Mouse (Mus musculus) thymus, postnatal 36 days (tissue): Measurements from ENCODE around the gene Rgs7.

ENCODE experiments used
- DNase-seq, 2 experiments: peaks; one replicate each; pipeline ENCODE4 v3.0.0; 2022; ENCODE audit warnings: mixed read lengths in 2 of 2

Rgs7 gene

DNA sequence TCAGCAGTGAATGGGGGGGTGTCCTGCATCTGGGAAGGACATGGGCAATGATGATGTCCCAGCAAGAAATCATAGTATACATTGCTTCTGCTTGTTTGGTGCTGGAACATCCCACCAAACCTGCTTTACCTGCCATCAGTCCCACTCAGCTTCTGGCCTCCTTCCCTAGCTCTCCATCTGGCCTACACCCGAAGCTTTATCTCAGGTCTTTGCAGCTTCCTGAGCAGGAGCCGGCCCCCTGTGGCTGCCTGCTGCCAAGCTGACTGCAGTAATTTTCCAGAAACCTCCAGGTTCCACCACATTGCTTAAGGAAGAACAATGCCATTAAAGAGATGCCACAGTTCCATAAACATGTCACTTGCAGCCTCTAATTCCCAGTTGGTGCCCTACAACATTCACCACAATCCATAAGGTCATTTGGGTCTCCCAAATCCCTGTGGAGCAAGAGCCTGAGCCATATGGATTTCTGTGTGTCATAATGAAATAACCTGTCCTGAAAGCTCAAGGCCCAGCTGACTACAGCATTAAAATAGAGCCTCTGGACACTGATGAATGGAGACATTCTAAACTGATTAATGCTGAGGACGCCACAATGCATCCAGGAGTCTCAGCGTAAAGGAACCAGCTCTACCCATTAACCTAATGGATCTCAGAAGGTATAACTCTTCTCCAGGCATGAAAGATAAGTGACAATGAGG lies 60.8 kb downstream of the Rgs7 start:
- no peak for DNase-seq

DNA sequence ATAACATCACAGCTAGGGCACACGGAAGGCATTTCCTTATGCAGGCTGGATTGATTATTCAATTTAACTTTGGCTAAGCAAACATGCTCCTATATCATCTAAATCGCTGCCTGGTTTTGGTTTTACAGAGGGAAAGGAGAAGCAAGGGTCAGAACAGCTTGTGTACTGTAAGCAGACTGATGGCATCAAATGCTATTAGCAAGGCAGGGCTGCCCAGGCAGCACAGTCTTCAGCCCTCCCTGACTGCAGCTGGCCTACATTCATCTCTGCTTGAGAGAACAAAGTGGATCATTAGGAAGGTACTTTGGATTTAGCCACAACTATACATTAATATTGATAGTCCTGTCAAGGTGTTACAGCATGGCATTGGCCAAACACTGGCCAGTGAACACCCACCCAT lies 65.2 kb downstream of the Rgs7 start:
- no peak for DNase-seq

DNA sequence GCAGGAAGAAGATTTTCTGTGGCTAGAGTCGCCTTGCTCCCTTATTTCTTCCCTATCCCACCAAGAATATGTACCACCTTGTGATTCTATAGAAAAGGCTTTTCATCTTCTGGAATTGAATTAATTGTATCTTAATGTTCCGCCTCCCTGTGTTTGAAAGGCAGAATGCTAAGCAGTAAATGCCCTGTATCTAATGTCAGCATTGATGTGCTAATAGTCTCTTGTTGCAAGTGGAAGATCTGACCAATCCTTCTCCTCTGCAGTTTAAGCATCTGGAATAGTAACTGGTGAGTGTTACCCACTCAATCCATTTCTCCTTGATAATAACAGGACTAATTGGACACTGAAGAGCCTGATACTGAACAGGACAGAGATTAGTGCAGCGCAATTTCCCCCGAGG lies 65.9 kb downstream of the Rgs7 start:
- DNase-seq = no peak

DNA sequence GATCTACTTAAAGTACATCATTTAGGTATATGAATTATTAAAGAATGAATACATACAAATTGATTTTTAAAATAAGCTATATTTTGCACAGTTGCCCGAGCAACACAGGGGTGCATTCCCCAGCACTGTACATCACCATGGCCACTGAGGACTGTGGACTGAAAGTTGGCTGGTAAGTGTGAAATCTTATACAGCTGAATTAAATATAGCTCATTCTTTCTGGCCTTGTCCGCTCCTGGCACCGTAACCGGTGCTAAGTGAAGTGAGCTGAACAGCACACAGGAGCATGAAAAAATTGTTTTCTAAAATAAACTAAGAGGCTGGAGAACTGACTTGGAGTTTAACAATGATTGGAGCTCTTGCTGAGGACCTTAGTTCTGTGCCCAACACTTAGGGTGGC lies 71.4 kb downstream of the Rgs7 start:
- no peak for DNase-seq

DNA sequence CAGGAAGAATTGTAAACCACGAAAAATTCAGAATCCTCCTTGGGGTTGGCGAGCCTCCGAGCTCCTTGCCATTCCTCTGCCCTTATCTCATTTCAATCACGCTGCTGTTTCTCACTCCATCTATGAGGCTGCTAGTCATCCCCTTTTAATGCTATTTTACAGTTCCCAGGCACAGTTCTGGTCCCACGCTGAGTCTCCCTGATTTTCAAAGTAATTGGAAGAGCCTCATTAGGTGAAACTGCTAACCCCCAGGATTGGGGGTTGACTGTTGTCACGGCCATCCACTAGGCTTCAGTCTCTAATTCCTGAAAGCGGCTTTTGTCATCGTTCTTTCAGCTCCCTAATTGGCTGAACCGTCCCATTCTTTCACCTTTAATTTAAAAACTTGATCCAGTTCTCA lies 76.6 kb downstream of the Rgs7 start:
- no peak for DNase-seq

DNA sequence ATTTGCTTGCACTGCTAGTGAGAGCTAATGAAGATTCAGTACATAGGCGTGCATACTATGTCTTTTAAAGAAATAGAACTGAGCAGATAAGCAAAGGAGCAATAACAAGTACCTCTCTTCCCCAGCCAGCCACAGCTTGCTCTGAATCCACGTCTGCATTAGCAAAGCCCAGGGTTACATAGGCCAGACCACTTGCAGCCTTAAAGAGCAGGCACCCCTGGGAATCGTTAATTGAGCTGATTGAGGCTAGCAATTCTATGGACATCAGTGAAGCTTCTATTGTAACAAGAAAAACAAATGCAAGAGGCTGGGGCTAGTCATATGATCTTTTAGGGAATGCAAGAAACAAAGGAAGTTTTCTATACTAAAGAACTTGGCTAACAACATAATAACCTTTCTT lies 81.9 kb downstream of the Rgs7 start:
- DNase-seq = no peak

DNA sequence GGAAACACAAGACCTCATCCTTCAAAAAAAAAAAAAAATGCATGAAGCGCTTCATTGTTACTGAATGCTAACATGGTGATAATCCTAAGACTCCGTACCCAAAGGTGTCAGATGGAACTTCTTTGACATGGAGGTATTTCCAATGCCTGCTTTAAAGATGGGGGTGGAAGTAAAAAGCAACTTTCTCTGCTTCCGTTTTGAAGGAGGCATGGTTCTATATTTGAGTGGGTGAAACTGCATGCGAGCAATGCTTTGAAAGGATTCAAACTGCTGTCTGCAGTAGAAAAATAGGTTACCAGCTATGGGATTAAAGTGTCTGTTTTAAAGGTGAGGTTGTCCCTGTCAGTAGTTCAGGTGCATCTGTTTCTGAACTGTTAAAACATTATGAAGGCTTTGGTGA lies 100.4 kb downstream of the Rgs7 start:
- no peak for DNase-seq

DNA sequence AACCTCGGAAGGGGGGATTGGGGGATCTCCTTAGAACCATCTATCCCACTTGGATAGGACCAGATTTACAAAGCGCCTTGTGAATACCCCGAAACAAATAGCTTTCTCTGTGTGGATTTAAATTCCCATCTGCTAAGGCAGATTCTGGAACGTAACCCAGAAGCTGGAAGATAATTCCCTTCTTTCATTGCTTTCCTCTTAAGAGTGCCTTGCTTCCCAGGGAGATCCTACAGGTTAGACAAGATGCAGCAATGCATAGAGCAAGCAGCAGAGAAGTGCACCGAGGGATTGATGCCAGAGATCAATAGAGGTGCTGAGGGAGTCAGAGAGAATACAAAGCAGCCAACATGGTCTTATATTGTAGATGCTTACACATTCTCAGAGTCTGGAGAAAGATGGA lies 103.0 kb downstream of the Rgs7 start:
- DNase-seq = no peak

DNA sequence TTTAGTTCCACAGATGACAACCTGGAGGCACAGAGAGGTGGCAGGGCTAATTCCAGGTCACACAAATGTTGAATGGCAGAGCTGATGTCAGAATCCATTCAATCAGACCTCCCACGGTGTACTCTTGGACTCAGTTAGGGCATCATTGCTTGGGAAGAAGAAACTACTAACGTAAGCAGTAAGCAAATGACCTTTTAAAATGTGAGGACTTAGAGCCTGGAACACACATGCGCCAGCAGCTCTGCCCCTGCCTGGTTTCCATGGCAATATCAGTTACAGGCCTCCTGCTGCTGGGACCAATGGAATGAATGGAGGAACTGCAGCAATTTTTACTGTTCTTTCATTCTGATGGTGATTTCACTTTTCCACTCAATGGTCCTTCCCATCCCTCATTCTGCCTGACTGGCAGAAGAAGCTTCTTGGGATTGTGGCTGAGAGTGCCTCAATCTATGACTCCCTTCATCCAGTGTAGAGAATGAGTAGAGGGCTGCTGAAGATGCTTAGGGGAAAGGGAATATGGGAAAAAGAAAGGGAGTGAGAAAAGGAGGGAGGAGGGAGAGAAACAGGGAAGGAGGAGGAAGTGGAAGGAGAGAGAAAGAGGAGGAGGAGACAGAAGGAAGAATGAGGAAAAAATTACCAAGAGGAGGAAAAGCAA lies 106.6 kb downstream of the Rgs7 start:
- DNase-seq = no peak

DNA sequence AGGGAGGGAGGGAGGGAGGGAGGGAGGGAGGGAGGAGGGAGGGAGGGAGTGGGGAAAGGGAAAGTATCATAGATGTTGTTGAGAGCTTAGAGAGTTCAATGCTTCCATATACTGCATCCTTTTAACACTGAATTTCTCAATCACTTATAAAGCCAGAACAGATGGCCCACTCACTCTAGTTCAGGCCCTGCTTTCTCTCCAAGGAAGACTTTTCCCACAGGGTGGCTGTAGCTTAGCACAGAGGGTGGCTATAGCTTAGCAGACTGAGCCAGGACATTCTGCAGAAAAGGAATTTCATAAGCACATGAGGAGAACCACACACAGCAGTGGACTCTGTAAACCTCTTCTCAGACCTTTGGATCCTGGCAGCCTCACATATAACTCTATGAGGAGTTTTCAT lies 119.7 kb downstream of the Rgs7 start:
- no peak for DNase-seq

DNA sequence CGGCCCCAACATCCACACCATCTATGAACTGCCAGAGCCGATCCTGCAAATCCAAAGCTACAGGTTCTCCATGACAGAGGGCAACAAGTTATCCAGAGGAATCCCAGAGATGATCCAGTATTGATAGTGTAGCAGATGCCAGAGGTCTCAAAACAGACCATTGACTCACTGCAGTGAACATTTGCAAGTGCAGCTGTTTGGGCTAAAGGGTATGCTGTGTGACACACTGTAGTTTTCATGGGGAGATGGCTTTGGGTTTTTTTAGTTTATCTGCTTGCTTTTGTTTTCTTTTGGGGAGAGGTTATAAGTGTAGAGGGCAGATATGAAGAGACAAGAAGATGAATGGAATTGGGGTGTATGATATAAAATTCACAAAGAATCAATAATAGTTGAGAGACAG lies 124.2 kb downstream of the Rgs7 start:
- no peak for DNase-seq

DNA sequence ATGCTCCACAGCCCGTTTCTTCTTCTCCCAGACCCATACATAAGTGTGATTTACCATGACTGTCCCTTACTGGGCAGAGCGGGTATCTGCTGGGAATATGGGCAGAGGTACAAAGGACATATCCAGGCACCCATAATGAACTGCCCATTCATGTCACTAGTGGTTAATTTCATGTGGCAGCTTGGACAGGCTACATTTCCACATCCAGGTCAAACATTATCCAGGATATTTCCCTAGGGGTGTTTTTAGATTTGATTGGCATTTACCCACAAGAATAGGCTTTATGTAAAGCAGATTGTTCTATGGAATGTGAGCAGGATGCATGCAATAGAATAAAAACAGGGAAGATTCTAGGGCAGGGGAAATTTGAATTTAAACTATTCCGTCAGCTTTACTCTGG lies 128.7 kb downstream of the Rgs7 start:
- DNase-seq = no peak

DNA sequence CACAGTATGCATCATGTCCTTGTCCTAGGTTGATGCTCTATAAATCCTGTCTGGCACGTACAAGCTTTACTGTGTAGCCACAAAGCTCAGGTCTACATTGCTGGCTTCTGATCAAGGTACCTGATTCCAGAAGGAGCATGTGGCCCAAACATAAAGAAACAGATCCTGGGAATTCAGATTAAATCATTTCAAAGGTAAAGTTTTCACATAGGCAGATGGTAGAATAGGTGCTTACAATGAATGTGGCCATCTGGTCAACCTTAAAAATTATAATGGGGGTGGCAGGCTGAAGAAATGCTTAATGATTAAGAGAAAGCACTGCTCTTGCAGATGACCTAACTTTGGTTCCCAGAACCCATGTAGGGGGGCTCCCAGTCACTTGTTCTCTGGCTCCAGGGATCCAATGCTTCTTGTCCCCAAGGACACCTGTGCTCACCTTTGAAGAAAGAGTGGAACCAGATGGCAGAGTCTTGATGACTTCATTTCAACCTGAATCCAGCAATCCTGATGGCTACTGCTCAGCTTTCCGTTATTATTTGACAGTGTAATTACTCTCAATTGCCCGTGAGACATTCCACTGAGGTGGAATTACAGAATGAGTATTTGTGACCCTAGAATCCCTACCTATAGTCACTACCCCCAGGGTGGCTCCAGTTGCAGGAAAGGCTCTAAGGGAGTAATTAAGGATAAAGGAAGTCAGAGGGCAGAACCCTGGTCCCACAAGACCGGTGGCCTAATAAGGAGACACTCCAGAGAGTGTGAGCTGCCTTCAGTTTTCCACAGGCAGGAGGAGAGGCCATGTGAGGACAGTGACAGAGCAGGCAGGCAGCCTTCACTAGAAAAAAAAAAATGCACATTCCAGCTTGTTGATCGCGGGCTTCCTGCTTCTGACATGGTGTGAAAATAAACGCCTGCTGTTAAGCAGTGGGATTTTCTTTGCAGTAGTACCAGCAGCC lies 132.6 kb downstream of the Rgs7 start:
- DNase-seq = no peak

DNA sequence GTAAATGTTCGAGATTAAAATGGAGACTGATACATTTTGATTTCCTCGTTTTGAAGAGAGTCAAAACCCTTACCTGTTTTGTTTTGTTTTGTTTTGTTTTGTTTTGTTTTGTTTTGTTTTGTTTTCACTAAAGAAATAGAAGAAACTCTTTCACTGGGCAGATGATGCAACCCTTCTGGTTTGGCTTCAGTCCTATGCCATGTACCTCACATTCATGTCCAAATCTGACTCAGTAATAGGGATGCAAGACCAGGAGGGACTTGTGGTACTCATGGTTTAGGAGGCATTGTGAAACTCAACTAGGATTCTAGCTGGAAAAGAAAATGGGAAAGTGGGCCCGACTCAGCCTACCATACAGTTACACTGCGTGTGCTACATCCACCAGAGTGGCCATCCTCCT lies 139.4 kb downstream of the Rgs7 start:
- DNase-seq = no peak

DNA sequence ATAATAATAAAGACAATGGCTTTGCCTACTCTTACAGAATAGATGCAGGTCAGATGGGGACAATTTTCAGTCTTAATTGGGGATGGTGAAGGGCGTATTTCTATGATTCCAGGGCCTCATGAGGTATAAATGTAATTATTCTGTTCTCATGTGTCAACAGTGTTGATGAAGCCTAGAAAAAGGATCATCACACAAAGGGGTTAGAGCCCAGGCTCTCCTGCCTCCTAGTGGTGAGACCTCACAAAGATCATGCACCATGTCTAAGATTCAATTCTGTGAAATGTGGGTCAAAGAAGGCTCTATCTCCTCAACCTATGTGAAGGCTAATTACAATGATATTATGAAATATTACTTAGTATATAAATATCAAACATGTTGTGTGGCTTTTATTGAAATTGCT lies 146.1 kb downstream of the Rgs7 start:
- no peak for DNase-seq

DNA sequence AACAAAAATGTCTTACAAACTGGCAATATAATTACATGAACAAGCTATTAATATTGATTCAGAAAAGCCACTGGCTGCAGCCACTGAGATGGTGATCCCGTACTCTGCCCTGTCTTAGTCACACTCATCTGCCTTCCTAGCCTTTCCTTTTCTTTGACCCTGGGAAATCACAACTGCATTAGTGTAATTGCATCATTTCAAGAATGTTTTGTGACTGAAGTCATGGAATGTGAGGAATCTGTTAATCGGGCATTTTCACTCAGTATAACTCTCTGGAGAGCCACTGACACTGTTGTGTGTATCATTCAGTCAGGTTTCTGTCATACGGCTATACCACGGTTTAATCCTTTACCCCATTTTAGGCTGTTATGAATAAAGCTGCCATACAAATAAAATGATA lies 156.1 kb downstream of the Rgs7 start:
- no peak for DNase-seq

DNA sequence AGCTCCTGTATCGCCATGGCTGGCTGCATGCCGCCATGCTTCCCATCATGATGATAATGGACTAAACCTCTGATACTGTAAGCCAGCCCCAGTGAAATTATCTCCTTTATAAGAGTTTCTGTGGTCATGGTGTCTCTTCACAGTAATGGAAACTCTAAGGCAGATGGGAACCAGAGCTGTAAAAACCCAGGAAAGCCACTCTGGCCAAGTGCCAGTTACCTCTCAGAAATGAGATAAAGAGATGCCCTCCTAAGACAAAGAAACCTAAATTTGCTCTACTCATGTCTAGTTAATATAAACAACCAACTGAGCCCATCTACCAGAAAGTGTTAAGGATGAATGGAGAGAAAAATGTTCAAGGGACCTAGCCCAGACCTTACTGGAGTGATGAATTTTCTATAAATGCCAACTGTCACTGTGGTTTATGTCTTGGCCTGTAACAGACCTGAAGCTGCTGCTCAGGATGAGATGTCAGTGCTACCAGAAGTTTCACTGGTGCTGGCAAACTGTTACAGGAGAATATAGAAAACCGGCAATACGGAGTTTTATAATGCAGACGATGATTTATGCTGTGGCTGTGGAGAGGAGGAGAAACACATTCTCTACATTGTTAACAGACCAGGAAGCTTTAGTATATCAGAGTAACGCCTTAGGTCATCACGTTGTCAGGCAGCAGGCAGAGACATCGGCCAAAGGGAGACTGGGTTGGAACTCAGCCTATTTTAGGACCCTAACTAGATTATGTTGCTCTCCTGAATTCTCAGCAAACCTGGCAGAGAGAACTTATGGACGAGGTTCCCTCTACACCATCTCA lies 159.1 kb downstream of the Rgs7 start:
- no peak for DNase-seq

DNA sequence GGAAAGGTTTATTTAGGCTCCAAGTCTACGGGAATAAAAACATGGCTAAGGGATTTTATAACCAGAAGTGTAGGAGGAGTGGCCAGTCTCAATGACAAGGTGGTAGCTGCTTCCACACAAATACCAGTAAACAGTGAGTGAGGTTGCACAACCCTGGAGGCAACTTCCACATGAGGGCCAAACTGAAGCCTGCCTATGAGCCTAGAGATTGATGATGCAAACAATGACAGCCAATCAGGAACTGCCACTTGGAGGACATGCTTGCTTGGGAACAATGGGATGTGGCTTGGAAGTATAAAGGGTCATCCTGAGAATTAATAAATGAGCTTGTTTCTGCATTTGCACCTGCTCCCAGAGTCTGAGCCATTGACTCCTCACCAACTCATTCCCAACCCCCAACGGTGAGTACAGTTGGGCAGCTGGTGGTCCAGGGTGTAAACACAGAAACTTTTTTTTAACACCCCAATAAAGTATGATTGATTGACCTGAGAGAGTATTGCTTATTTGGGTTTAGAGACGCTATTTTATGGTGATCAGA lies 162.3 kb downstream of the Rgs7 start:
- no peak for DNase-seq

DNA sequence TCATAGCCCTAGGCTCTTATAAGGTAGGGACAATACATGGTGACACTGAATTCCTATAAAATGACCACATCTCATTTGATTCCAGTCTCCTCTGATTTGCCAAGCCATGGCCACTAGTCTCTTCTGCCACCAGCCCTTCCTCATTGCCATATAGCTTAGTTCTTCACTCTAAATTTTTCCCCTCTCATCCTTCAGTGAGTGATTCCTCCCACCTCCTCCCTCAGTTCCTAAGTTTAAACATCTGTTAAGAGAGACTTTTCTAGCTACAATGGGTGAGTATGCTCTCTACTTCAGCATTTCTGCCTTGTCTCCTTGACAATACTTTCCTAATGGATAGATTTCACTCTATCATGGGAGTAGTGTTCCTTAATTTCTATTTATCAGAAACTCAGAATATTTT lies 169.5 kb downstream of the Rgs7 start:
- no peak for DNase-seq

DNA sequence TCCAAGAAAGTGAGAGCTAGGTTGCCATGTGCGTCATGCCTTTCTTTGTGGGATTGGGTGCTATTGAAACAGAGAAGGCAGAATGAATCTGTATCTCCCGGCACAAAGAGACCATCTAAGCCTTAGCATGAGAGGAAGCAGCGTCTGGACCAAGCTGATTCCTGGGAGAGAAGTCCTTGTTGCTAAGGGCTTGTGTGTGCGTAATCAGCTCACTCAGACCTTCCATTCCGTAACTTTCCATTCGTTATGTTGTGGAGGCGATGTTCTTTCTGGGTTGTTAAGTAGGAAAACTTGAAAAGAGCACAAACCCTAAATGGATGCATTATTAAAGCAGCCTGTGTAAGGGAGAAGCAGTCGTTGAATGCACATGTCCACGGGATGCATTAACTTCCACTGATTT lies 173.1 kb downstream of the Rgs7 start:
- no peak for DNase-seq

DNA sequence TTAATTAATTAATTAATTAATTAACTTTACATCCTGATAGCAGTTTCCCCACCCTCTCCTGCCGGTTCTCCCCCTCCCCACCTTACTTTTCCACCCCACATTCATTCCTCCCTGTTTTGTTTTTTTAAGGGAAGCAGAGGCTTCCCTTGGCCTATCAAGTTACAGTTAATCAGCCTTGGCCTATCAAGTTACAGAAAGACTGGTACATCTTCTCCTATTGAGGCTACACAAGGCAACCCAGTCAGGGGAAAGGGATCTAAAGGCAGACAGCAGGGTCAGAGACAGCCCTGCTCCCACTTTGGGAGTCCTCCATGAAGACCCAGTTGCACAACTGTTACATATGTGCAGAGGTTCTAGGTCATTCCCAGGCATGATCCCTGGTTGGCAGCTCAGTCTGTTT lies 175.0 kb downstream of the Rgs7 start:
- DNase-seq = no peak

DNA sequence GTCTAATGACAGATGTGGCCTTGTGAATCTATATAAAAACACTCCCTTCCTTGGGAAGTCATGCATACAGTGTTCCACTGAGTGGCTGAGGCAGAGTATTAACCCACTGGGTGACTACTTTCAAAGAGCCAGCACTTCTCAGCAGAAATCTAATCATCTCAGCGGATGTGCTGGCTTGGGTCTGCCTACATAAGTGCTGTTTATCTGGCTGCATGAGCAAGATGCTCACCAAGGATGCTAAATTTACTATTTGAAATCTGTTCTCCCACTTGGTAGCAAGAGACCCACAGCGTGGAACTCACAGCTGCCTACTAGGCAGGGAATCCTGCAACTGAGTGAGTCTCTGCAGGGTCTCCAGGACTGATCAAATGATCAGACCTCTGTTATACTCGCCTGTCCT lies 184.7 kb downstream of the Rgs7 start:
- no peak for DNase-seq

DNA sequence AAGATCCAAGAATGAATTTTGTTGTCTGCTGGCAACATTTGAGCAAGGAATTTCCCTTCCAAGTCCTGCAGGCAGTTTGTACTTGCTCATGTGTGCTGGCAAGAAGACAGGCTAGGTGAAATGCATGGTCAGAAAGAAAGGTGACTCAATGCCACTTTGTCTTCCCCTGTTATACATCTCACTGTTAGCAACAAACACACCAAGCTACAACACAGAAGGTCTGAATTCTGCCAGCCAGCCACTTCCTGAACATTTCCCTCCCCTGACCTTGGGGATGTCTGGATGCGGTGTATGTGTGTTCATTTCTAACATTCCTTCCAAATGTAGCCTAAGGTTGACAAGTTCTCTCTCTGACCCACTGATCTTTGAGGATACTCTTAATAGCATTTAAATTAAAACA lies 191.4 kb downstream of the Rgs7 start:
- DNase-seq = no peak
